Mouse (Mus musculus): ENCODE measurements at regions not wholly inside any gene's neighbourhood (a gene's known extent, or its start where the extent isn't known, plus 50 kb on each side); places are given as distances from the start of the nearest gene placed in this dataset.

GRCm38 (mm10) chr9:30355642-30356041 is 71.3 kb upstream of the Snx19 start:
- no peak overlapping the region for H3K4me3 ChIP-seq (ENCODE audit: low read depth, low read length)
- no peak for ATAC-seq (ENCODE audit: low read depth)
- H3K27me3 ChIP-seq (ENCODE audit: control insufficient read depth, insufficient read depth, low read length): no peaks in the 10 kb centered on the region
- H3K4me2 ChIP-seq (ENCODE audit: low read depth, low read length): no peak overlapping the region
- H3K36me3 ChIP-seq (ENCODE audit: control insufficient read depth, insufficient read depth, low read length): no peaks in the 10 kb centered on the region
- H3K27ac ChIP-seq (ENCODE audit: low read depth, low read length): no peak overlapping the region
- 97% methylated on average over 2 of the region's 2 CpGs for WGBS
- no peak overlapping the region for H3K9ac ChIP-seq (replicated peaks; ENCODE audit: low read depth, low read length)
- no peaks in the 10 kb centered on the region for H3K9me3 ChIP-seq (ENCODE audit: control insufficient read depth, low read length)
- H3K4me1 ChIP-seq (ENCODE audit: control insufficient read depth, insufficient read depth, low read length): no peaks in the 10 kb centered on the region

GRCm38 (mm10) chr9:30369554-30370440 is 57.1 kb upstream of the Snx19 start:
- Histone ChIP-seq H3K9me3 (ENCODE audit: control insufficient read depth, low read length) (no peaks in the 10 kb centered on the region), H3K36me3 (ENCODE audit: control insufficient read depth, insufficient read depth, low read length) (no peaks in the 10 kb centered on the region), H3K9ac (replicated peaks; ENCODE audit: low read depth, low read length) (no peak overlapping the region), H3K4me1 (ENCODE audit: control insufficient read depth, insufficient read depth, low read length) (no peaks in the 10 kb centered on the region), H3K27me3 (ENCODE audit: control insufficient read depth, insufficient read depth, low read length) (no peaks in the 10 kb centered on the region), H3K27ac (ENCODE audit: low read depth, low read length) (no peak overlapping the region), H3K4me3 (ENCODE audit: low read depth, low read length) (no peak overlapping the region), H3K4me2 (ENCODE audit: low read depth, low read length) (no peak overlapping the region)
- ATAC-seq (ENCODE audit: low read depth): no peak
- WGBS: 51% methylated on average over 11 of the region's 11 CpGs

GRCm38 (mm10) chr9:30370789-30371188 is 56.1 kb upstream of the Snx19 start:
- Histone ChIP-seq H3K27me3 (ENCODE audit: control insufficient read depth, insufficient read depth, low read length) (no peaks in the 10 kb centered on the region), H3K36me3 (ENCODE audit: control insufficient read depth, insufficient read depth, low read length) (no peaks in the 10 kb centered on the region), H3K27ac (ENCODE audit: low read depth, low read length) (no peak overlapping the region), H3K4me3 (ENCODE audit: low read depth, low read length) (no peak overlapping the region), H3K9me3 (ENCODE audit: control insufficient read depth, low read length) (no peaks in the 10 kb centered on the region), H3K4me2 (ENCODE audit: low read depth, low read length) (no peak overlapping the region), H3K9ac (replicated peaks; ENCODE audit: low read depth, low read length) (no peak overlapping the region), H3K4me1 (ENCODE audit: control insufficient read depth, insufficient read depth, low read length) (no peaks in the 10 kb centered on the region)
- whole genome bisulfite sequencing: 77% methylated on average over 2 of the region's 2 CpGs
- ATAC-seq (ENCODE audit: low read depth): no peak

GRCm38 (mm10) chr9:30376908-30377307 is 50.0 kb upstream of the Snx19 start:
- no peak overlapping the region for H3K27ac ChIP-seq (ENCODE audit: low read depth, low read length)
- no peaks in the 10 kb centered on the region for H3K27me3 ChIP-seq (ENCODE audit: control insufficient read depth, insufficient read depth, low read length)
- 70% methylated on average over 3 of the region's 3 CpGs for WGBS
- no peaks in the 10 kb centered on the region for H3K36me3 ChIP-seq (ENCODE audit: control insufficient read depth, insufficient read depth, low read length)
- H3K4me1 ChIP-seq (ENCODE audit: control insufficient read depth, insufficient read depth, low read length): no peaks in the 10 kb centered on the region
- no peak overlapping the region for H3K4me2 ChIP-seq (ENCODE audit: low read depth, low read length)
- H3K9ac ChIP-seq (replicated peaks; ENCODE audit: low read depth, low read length): no peak overlapping the region
- ATAC-seq (ENCODE audit: low read depth): no peak
- no peak overlapping the region for H3K4me3 ChIP-seq (ENCODE audit: low read depth, low read length)
- H3K9me3 ChIP-seq (ENCODE audit: control insufficient read depth, low read length): no peaks in the 10 kb centered on the region

Data from neural tube, embryonic 14.5 days (tissue).